Mouse (Mus musculus) stomach, embryonic 14.5 days (tissue): ENCODE data around the gene Upk2. TPM values are rescaled to one million over a fixed set of nuclear protein-coding genes. Genes with fewer than 3 reads are reported as not detected.
"Not testable (repeated sequence)": the region's sequence is repeated elsewhere in the genome, so short reads cannot be mapped to it uniquely, and the experiment has no call there.

Experiments used
- ATAC-seq: fragments of 200-750 bp; cut with Nextera tagmentation; 2 replicates; pipeline ENCODE4 v1.8.0; 2017; ENCODE audit warnings: low read depth, moderate TSS enrichment; ENCODE audit not compliant: insufficient number of reproducible peaks, insufficient read depth, low FRiP score
- H3K27ac ChIP-seq: fragments of 300-500 bp; sonication (generic); 2 replicates; pipeline ENCODE4 v1.5.1; 2014; ENCODE audit warnings: mild to moderate bottlenecking, low read length, moderate library complexity, mixed read lengths
- H3K27me3 ChIP-seq: fragments of 300-500 bp; sonication (generic); 2 replicates; pipeline ENCODE4 v1.6.1; 2014; ENCODE audit warnings: low read length, control low read depth, mixed read lengths; ENCODE audit not compliant: control insufficient read depth, insufficient read depth
- H3K36me3 ChIP-seq: fragments of 300-500 bp; sonication (generic); 2 replicates; pipeline ENCODE4 v1.6.1; 2014; ENCODE audit warnings: mild to moderate bottlenecking, control low read depth, low read length, moderate library complexity, mixed read lengths; ENCODE audit not compliant: control insufficient read depth, insufficient read depth
- H3K4me1 ChIP-seq: fragments of 300-500 bp; sonication (generic); 2 replicates; pipeline ENCODE4 v1.6.1; 2014; ENCODE audit warnings: low read length, control low read depth, mixed read lengths; ENCODE audit not compliant: control insufficient read depth, insufficient read depth
- H3K4me2 ChIP-seq: fragments of 300-500 bp; sonication (generic); replicated peaks from 2 replicates; pipeline ENCODE4 v1.6.1; 2014; ENCODE audit warnings: low read depth, low read length, control low read depth
- H3K4me3 ChIP-seq: fragments of 300-500 bp; sonication (generic); 2 replicates; pipeline ENCODE4 v1.5.1; 2014; ENCODE audit warnings: low read depth, low read length, control low read depth
- H3K9ac ChIP-seq: fragments of 300-500 bp; sonication (generic); replicated peaks from 2 replicates; pipeline ENCODE4 v1.6.1; 2014; ENCODE audit warnings: low read depth, mild to moderate bottlenecking, control low read depth, low read length, moderate library complexity, mixed read lengths
- H3K9me3 ChIP-seq: fragments of 300-500 bp; sonication (generic); 2 replicates; pipeline ENCODE4 v1.6.1; 2016; ENCODE audit warnings: low read depth, low read length, control low read depth; ENCODE audit not compliant: control insufficient read depth
- WGBS: fragments of 180-500 bp; shearing (Covaris S2); extraction: QIAGEN DNeasy Blood & Tissue Kit; methylation state at CpG from one replicate; pipeline ENCODE4 v1.1.7; 2014; 5-methylcytosine and 5-hydroxymethylcytosine counted together
- polyA plus RNA-seq: library from polyadenylated mRNA; unstranded; fragments of >200 nt; fragmentation: Nextera tagmentation; extraction: Ambion mirVana; gene quantifications from 2 replicates; pipeline ENCODE4 v1.2.1, GENCODE M21; 2014

Gene Upk2
- polyA plus RNA-seq, 1 experiment from 2014 or later: 25.9 TPM

GRCm38 (mm10) chr9:44423576-44423975 is 31.2 kb downstream of the Upk2 start:
- Histone ChIP-seq H3K9me3 (no peaks in the 10 kb centered on the region), H3K27ac (no peak overlapping the region), H3K36me3 (no peaks in the 10 kb centered on the region), H3K4me2 (no peak overlapping the region), H3K27me3 (no peaks in the 10 kb centered on the region), H3K4me1 (no peaks in the 10 kb centered on the region), H3K4me3 (no peak overlapping the region), H3K9ac (no peak overlapping the region)
- WGBS: 74% methylated on average over 4 of the region's 4 CpGs
- no peak for ATAC-seq

GRCm38 (mm10) chr9:44420280-44420898 is 34.4 kb downstream of the Upk2 start:
- Histone ChIP-seq H3K27me3 (no peaks in the 10 kb centered on the region), H3K4me3 (no peak overlapping the region), H3K9ac (no peak overlapping the region), H3K4me2 (no peak overlapping the region), H3K4me1 (peaks cover 4% of the 10 kb centered on the region), H3K9me3 (no peaks in the 10 kb centered on the region), H3K27ac (no peak overlapping the region), H3K36me3 (no peaks in the 10 kb centered on the region)
- ATAC-seq: no peak
- WGBS: 71% methylated on average over 5 of the region's 5 CpGs

GRCm38 (mm10) chr9:44419730-44420129 is 35.0 kb downstream of the Upk2 start:
- 91% methylated on average over 9 of the region's 9 CpGs for WGBS
- not testable (repeated sequence) for H3K4me2 ChIP-seq, H3K27ac ChIP-seq, H3K36me3 ChIP-seq, H3K4me1 ChIP-seq, H3K9me3 ChIP-seq, H3K27me3 ChIP-seq, H3K4me3 ChIP-seq, H3K9ac ChIP-seq, ATAC-seq

- Histone ChIP-seq H3K9ac (peak within 1 kb of the TSS; percentile 83), H3K4me1 (peaks cover 4% of the 10 kb centered on the region), H3K9me3 (no peaks in the 10 kb centered on the region), H3K4me2 (peak within 1 kb of the TSS; percentile 85), H3K4me3 (peak within 1 kb of the TSS; percentile 88), H3K36me3 (peaks cover 5% of the 10 kb centered on the region; the same call in 1 of the 2 replicates), H3K27me3 (no peaks in the 10 kb centered on the region), H3K27ac (peak within 1 kb of the TSS; percentile 63; the same call in 1 of the 2 replicates)
- ATAC-seq: no peak
- 76% methylated on average over 14 of the region's 14 CpGs for WGBS
Measured at GRCm38 (mm10) chr9:44418519-44419385, 36.0 kb downstream of the Upk2 start, which contains the start of gene Ccdc84. TSS of gene Ccdc84 (minus strand) at chr9:44418569.

GRCm38 (mm10) chr9:44417892-44418363 is 36.8 kb downstream of the Upk2 start:
- ATAC-seq: peak; percentile 91
- Histone ChIP-seq H3K9ac (peak overlapping the region; percentile 83), H3K27ac (peak overlapping the region; percentile 63; the same call in 1 of the 2 replicates), H3K4me3 (peak overlapping the region; percentile 88), H3K9me3 (no peaks in the 10 kb centered on the region), H3K4me2 (peak overlapping the region; percentile 85), H3K4me1 (peaks cover 4% of the 10 kb centered on the region), H3K27me3 (no peaks in the 10 kb centered on the region), H3K36me3 (peaks cover 10% of the 10 kb centered on the region)
- WGBS: under 1% methylated on average over 38 of the region's 38 CpGs

- 7% methylated on average over 26 of the region's 26 CpGs for WGBS
- peak overlapping the region; percentile 63; the same call in 1 of the 2 replicates for H3K27ac ChIP-seq
Measured at GRCm38 (mm10) chr9:44417156-44417891, 37.5 kb downstream of the Upk2 start.

GRCm38 (mm10) chr9:44412781-44413180 is 42.0 kb downstream of the Upk2 start:
- H3K9ac ChIP-seq: no peak overlapping the region
- no peaks in the 10 kb centered on the region for H3K27me3 ChIP-seq
- no peak overlapping the region for H3K4me2 ChIP-seq
- peaks cover 51% of the 10 kb centered on the region for H3K36me3 ChIP-seq
- no peak overlapping the region for H3K27ac ChIP-seq
- H3K4me3 ChIP-seq: no peak overlapping the region
- peaks cover 4% of the 10 kb centered on the region for H3K4me1 ChIP-seq
- no peak for ATAC-seq
- H3K9me3 ChIP-seq: no peaks in the 10 kb centered on the region
- WGBS: 77% methylated on average over 2 of the region's 2 CpGs

More at GRCm38 (mm10) chr9:44417156-44417891, 37.5 kb downstream of the Upk2 start:
- Histone ChIP-seq H3K4me3 (peak overlapping the region; percentile 88), H3K4me2 (peak overlapping the region; percentile 85), H3K27me3 (no peaks in the 10 kb centered on the region), H3K9ac (peak overlapping the region; percentile 83), H3K9me3 (no peaks in the 10 kb centered on the region), H3K36me3 (peaks cover 16% of the 10 kb centered on the region), H3K4me1 (peaks cover 4% of the 10 kb centered on the region)
- peak; percentile 61 for ATAC-seq

- Histone ChIP-seq H3K36me3 (peaks cover 51% of the 10 kb centered on the region), H3K9ac (no peak overlapping the region), H3K4me2 (no peak overlapping the region), H3K4me3 (no peak overlapping the region), H3K27ac (no peak overlapping the region), H3K27me3 (no peaks in the 10 kb centered on the region), H3K9me3 (no peaks in the 10 kb centered on the region), H3K4me1 (peaks cover 4% of the 10 kb centered on the region)
- 77% methylated on average over 4 of the region's 4 CpGs for WGBS
- no peak for ATAC-seq
Measured at GRCm38 (mm10) chr9:44412306-44412705, 42.5 kb downstream of the Upk2 start.
